Mouse (Mus musculus) embryonic facial prominence, embryonic 14.5 days (tissue): ENCODE data around the gene 1500009L16Rik. TPM values are rescaled to one million over a fixed set of nuclear protein-coding genes. Genes with fewer than 3 reads are reported as not detected.

Experiments used
- ATAC-seq: fragments of 200-750 bp; cut with Nextera tagmentation; 2 replicates; pipeline ENCODE4 v1.8.0; 2017; ENCODE audit warnings: low read depth, moderate number of reproducible peaks, moderate TSS enrichment
- DNase-seq: peaks from one replicate; pipeline ENCODE4 v3.0.0-alpha.2; 2015; ENCODE audit warnings: low spot score
- H3K27ac ChIP-seq: fragments of 300-500 bp; sonication (generic); replicated peaks from 2 replicates; pipeline ENCODE4 v1.5.1; 2014; ENCODE audit warnings: low read depth, mild to moderate bottlenecking, low read length, moderate library complexity
- H3K27me3 ChIP-seq: fragments of 300-500 bp; sonication (generic); replicated peaks from 2 replicates; pipeline ENCODE4 v1.6.1; 2014; ENCODE audit warnings: low read length; ENCODE audit not compliant: control insufficient read depth, insufficient read depth
- H3K36me3 ChIP-seq: fragments of 300-500 bp; sonication (generic); 2 replicates; pipeline ENCODE4 v1.6.1; 2014; ENCODE audit warnings: low read length, mixed read lengths; ENCODE audit not compliant: control insufficient read depth, insufficient read depth
- H3K4me1 ChIP-seq: fragments of 300-500 bp; sonication (generic); 2 replicates; pipeline ENCODE4 v1.6.1; 2014; ENCODE audit warnings: antibody characterized with exemption, low read length; ENCODE audit not compliant: control insufficient read depth, insufficient read depth
- H3K4me2 ChIP-seq: fragments of 300-500 bp; sonication (generic); 2 replicates; pipeline ENCODE4 v1.6.1; 2014; ENCODE audit warnings: low read depth, mild to moderate bottlenecking, low read length, moderate library complexity, mixed read lengths
- H3K4me3 ChIP-seq: fragments of 300-500 bp; sonication (generic); 2 replicates; pipeline ENCODE4 v1.5.1; 2014; ENCODE audit warnings: low read depth, mild to moderate bottlenecking, low read length
- H3K9ac ChIP-seq: fragments of 300-500 bp; sonication (generic); 2 replicates; pipeline ENCODE4 v1.6.1; 2014; ENCODE audit warnings: low read depth, mild to moderate bottlenecking, low read length, moderate library complexity, mixed read lengths
- H3K9me3 ChIP-seq: fragments of 300-500 bp; sonication (generic); 2 replicates; pipeline ENCODE4 v1.6.1; 2016; ENCODE audit warnings: low read length; ENCODE audit not compliant: control insufficient read depth
- WGBS: fragments of 180-500 bp; shearing (Covaris S2); extraction: QIAGEN DNeasy Blood & Tissue Kit; methylation state at CpG from one replicate; pipeline ENCODE4 v1.1.7; 2014; 5-methylcytosine and 5-hydroxymethylcytosine counted together
- polyA plus RNA-seq: library from polyadenylated mRNA; unstranded; fragments of >200 nt; fragmentation: Nextera tagmentation; extraction: Ambion mirVana; gene quantifications from 2 replicates; pipeline ENCODE4 v1.2.1, GENCODE M21; 2014

1500009L16Rik gene
- polyA plus RNA-seq, 1 experiment from 2014 or later = 25.8 TPM

DNA sequence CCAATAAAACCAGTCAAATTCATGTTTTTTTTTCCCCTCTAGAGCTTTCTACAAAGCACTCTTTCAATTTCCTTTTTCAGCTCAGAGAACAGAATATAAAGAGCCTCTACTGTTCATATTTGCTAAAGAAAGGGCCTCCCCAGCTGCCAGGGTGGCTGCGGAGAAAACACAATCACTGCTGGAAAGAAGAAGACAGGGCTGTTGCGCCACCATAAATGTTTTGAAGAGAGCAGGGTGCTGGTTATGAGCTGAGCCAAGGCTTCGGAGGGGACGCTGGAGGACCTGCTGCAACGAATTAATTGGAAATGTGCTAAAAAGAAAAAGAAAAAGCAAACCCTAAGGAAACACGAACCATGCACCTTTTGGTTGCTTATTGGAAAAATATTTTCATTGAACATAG is 81.4 kb downstream of the 1500009L16Rik start:
- ATAC-seq (no peak), DNase-seq (no peak)

DNA sequence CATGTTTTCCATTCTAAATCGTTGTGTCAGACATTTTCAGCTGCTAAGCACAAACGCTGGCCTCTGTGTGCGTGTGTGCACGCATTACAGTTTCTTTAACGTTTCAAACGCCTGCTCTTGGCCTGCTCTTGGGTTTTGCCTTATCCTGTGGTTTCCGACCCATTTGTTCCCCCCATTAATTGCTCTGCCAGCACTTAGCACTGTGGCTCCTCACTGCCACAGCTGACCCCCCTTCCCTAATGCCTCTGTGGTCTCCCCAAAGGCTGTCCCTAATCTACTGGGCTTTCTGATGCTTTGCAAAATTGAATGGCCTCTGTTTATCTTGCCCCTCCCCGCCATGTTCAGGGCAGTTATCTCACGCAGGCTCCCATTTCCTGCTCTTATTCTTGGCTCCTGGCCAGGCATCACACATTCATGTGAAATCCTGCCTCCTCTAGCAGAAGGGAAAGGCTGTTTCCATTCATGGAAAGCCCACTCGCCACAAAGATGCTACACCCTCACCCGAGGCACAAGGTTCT is 82.6 kb downstream of the 1500009L16Rik start:
- peak overlapping the region; percentile 18 for H3K4me2 ChIP-seq
- no peak overlapping the region for H3K4me3 ChIP-seq
- DNase-seq = peak; percentile 89
- no peaks in the 10 kb centered on the region for H3K27me3 ChIP-seq
- no peaks in the 10 kb centered on the region for H3K36me3 ChIP-seq
- WGBS = 5% methylated on average over 11 of the region's 11 CpGs
- peak; percentile 81 for ATAC-seq
- no peaks in the 10 kb centered on the region for H3K9me3 ChIP-seq
- no peak overlapping the region for H3K9ac ChIP-seq
- peak overlapping the region; percentile 68 for H3K27ac ChIP-seq
- peaks cover 27% of the 10 kb centered on the region for H3K4me1 ChIP-seq

More for the DNA sequence above, 81.4 kb downstream of the 1500009L16Rik start:
- Histone ChIP-seq H3K27me3 (no peaks in the 10 kb centered on the region), H3K9me3 (no peaks in the 10 kb centered on the region), H3K4me2 (no peak overlapping the region), H3K4me1 (peaks cover 27% of the 10 kb centered on the region), H3K27ac (no peak overlapping the region), H3K36me3 (no peaks in the 10 kb centered on the region), H3K9ac (no peak overlapping the region), H3K4me3 (no peak overlapping the region)
- 55% methylated on average over 6 of the region's 6 CpGs for WGBS

DNA sequence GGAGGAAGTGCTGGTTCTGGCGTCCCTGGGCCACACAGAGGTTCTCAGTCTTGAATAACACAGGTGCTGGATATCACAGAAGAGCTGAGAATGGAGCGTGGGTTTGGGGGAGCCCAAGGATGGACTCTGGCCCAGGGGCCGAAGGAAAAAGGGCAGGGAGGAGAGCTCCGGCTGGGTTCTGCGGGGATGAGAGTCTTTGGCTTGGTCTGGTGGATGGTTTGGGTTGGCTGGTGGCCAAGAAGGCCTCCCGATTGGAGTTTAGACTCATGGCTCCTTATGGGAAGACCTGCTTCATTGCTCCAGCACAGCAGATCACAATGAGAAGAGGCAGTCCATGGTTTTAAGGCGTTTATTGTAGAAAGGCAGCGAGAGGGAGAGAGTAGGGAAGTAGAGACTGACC is 84.6 kb downstream of the 1500009L16Rik start:
- ATAC-seq = no peak
- Histone ChIP-seq H3K4me2 (no peak overlapping the region), H3K4me1 (peaks cover 27% of the 10 kb centered on the region), H3K36me3 (no peaks in the 10 kb centered on the region), H3K9ac (no peak overlapping the region), H3K27me3 (no peaks in the 10 kb centered on the region), H3K9me3 (no peaks in the 10 kb centered on the region), H3K27ac (no peak overlapping the region), H3K4me3 (no peak overlapping the region)
- no peak for DNase-seq
- 77% methylated on average over 8 of the region's 8 CpGs for WGBS

Other genes starting within 250 kb of the 1500009L16Rik start
- gene Aldh1l2, start 188.7 kb upstream of the 1500009L16Rik start, polyA plus RNA-seq = 5.6 and 6.5 TPM in 2 replicates
- gene Washc4, start 179.1 kb upstream of the 1500009L16Rik start, polyA plus RNA-seq = 41.4 and 42.9 TPM in 2 replicates
- gene Appl2, start 74.1 kb upstream of the 1500009L16Rik start, polyA plus RNA-seq = 37.7 and 39.5 TPM in 2 replicates